Mouse (Mus musculus): ENCODE measurements around the gene Spata9.
"Not testable (repeated sequence)": the region's sequence is repeated elsewhere in the genome, so short reads cannot be mapped to it uniquely, and the experiment has no call there.

Gene Spata9

GRCm38 (mm10) chr13:75966850-75967249 lies at the start of gene Spata9:
Spata9 (plus strand) TSS chr13:75967150.
- DNase-seq (ENCODE audit: low spot score), result no peak

GRCm38 (mm10) chr13:75927951-75928350 lies 39.0 kb upstream of the Spata9 start:
- DNase-seq (ENCODE audit: low spot score), result no peak

- not testable (repeated sequence) for DNase-seq (ENCODE audit: low spot score)
These were observed 37.9 kb upstream of the Spata9 start for GRCm38 (mm10) chr13:75929071-75929470.

GRCm38 (mm10) chr13:75930023-75930422 lies 36.9 kb upstream of the Spata9 start:
- no peak for DNase-seq (ENCODE audit: low spot score)

GRCm38 (mm10) chr13:75930660-75931059 lies 36.3 kb upstream of the Spata9 start:
- no peak for DNase-seq (ENCODE audit: low spot score)

- peak; percentile 63 for DNase-seq (ENCODE audit: low spot score)
These were observed 35.9 kb upstream of the Spata9 start for GRCm38 (mm10) chr13:75931073-75931472.

- no peak for DNase-seq (ENCODE audit: low spot score)
These were observed 33.7 kb upstream of the Spata9 start for GRCm38 (mm10) chr13:75933287-75933686.

- DNase-seq (ENCODE audit: low spot score), result no peak
These were observed 28.1 kb upstream of the Spata9 start for GRCm38 (mm10) chr13:75938866-75939265.

GRCm38 (mm10) chr13:75940791-75941517 lies 26.0 kb upstream of the Spata9 start:
- no peak for DNase-seq (ENCODE audit: low spot score)

GRCm38 (mm10) chr13:75941518-75942295 lies 25.2 kb upstream of the Spata9 start:
- DNase-seq (ENCODE audit: low spot score), result peak; percentile 16

GRCm38 (mm10) chr13:75942731-75943130 lies 24.2 kb upstream of the Spata9 start:
- DNase-seq (ENCODE audit: low spot score), result peak; percentile 59

GRCm38 (mm10) chr13:75943189-75944043 lies 23.5 kb upstream of the Spata9 start, which contains the start of gene Rhobtb3:
Rhobtb3 (minus strand) TSS chr13:75943925.
- peak; percentile 91 for DNase-seq (ENCODE audit: low spot score)

GRCm38 (mm10) chr13:75944044-75944820 lies 22.7 kb upstream of the Spata9 start:
- no peak for DNase-seq (ENCODE audit: low spot score)

- peak; percentile 18 for DNase-seq (ENCODE audit: low spot score)
These were observed 16.7 kb upstream of the Spata9 start for GRCm38 (mm10) chr13:75950295-75950694.

- DNase-seq (ENCODE audit: low spot score), result no peak
These were observed 11.5 kb upstream of the Spata9 start for GRCm38 (mm10) chr13:75955357-75955992.

- DNase-seq (ENCODE audit: low spot score), result no peak
These were observed 7.5 kb downstream of the Spata9 start for GRCm38 (mm10) chr13:75974481-75974880.

GRCm38 (mm10) chr13:75975629-75976028 lies 8.7 kb downstream of the Spata9 start:
- DNase-seq (ENCODE audit: low spot score), result no peak

GRCm38 (mm10) chr13:75976218-75976617 lies 9.3 kb downstream of the Spata9 start:
- DNase-seq (ENCODE audit: low spot score), result no peak

GRCm38 (mm10) chr13:75976649-75977048 lies 9.7 kb downstream of the Spata9 start:
- DNase-seq (ENCODE audit: low spot score), result no peak

- DNase-seq (ENCODE audit: low spot score), result peak; percentile 17
These were observed 15.0 kb downstream of the Spata9 start for GRCm38 (mm10) chr13:75981901-75982300.

GRCm38 (mm10) chr13:75988096-75988495 lies 21.1 kb downstream of the Spata9 start:
- no peak for DNase-seq (ENCODE audit: low spot score)

Measured in embryo, embryonic 10 days (tissue).